Mouse (Mus musculus): ENCODE data around the gene Fgf13. TPM values are rescaled to one million over a fixed set of nuclear protein-coding genes. Genes with fewer than 3 reads are reported as not detected.

Gene Fgf13
- 1.3 TPM in 2 replicates for polyA plus RNA-seq (2012; rRNA removed)

GRCm38 (mm10) chrX:59567695-59568431 lies at the start of gene Fgf13:
Gene Fgf13 (minus strand): TSS chrX:59568071.

